Mouse (Mus musculus): Measurements from ENCODE around the gene Adh6b. TPM values are rescaled to one million over a fixed set of nuclear protein-coding genes. Genes with fewer than 3 reads are reported as not detected.

The Adh6b gene
- 0.10 and 0.22 TPM in 2 replicates for polyA plus RNA-seq (2015; fragmentation: Nextera tagmentation; extraction: Ambion mirVana)

DNA sequence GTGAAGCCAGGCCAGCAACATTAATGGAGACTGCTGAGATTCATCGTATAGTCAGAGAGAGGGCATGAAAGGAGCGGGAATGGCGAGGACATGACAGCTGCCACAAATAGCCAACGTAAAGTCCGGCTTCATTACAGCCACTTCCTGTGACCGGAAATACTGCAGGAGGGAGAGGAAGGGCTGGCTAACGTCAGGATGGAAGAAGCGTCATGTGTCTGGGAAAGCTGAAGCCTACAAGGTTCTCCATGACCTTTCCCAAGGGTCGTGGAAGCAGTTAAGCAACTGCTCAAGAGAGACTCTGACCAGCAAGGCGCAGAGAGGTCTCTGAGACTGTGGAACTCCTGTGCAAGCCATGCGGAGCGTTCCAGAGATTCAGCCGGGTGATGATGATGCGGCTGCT is at the start of gene Adh6b:
Gene Adh6b, plus strand, starts transcription at position 305 of the 400 bp plus-strand sequence.
- Histone ChIP-seq H3K4me2 (no peak within 1 kb of the TSS), H3K36me3 (no peaks in the 10 kb centered on the region), H3K4me3 (no peak within 1 kb of the TSS), H3K27me3 (no peaks in the 10 kb centered on the region), H3K27ac (no peak within 1 kb of the TSS), H3K9ac (no peak within 1 kb of the TSS), H3K4me1 (replicated peaks) (no peaks in the 10 kb centered on the region), H3K9me3 (no peaks in the 10 kb centered on the region)
- no peak for ATAC-seq (ENCODE audit: low FRiP score)
- 90% methylated on average over 14 of the region's 14 CpGs for WGBS

DNA sequence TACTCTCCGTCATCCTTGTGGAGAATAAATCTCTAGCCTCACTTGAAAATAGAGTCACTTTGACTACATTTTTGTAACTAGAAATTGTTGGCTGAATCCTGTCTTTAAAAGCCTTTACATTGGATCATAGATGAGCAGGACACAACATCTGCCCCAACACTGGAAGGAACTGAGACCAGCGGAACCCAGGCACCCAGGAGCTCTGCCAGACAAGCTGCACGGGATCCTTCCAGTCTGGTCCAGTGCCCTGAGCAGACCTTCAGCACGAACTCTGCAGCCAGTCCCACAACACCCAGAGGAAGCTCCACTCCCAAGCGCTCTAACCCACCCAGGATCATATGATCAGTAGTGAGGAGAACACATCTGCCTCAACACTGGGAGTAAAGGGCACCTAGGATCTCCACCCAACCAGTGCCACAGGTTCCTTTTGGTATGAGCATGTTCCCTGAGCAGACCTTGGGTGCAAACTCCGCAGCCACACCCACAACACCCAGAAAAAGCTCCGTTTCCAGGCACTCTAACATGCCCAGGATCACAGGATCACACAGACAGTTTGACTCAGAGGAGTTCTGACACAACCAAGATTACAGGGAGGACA is 48.2 kb upstream of the Adh6b start:
- H3K4me3 ChIP-seq = no peak overlapping the region
- peaks cover 12% of the 10 kb centered on the region; the same call in 1 of the 2 replicates for H3K9me3 ChIP-seq
- ATAC-seq (ENCODE audit: low FRiP score) = no peak
- H3K9ac ChIP-seq = no peak overlapping the region
- WGBS = 91% methylated on average over 7 of the region's 7 CpGs
- H3K4me2 ChIP-seq = no peak overlapping the region
- no peaks in the 10 kb centered on the region for H3K27me3 ChIP-seq
- no peaks in the 10 kb centered on the region for H3K4me1 ChIP-seq (replicated peaks)
- H3K27ac ChIP-seq = no peak overlapping the region
- no peaks in the 10 kb centered on the region for H3K36me3 ChIP-seq

DNA sequence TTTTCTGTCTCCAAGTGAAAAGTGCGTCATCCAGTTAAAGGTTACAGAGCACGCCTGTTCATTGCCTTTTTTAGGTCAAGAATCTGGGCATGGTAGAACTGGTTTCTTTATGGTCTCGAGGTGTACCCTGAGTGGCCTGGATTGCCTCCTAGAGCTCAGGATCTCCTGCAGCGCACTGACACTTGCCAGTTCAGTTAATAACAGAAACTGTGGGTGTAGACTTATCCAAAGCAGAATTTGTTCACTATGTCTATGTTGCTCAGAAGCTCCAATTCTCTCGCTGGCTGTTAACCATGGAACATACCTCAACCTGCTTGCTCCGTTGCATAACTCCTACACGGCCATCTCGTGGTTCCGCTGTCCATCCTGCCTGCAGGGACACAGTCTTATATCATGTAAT is 41.4 kb upstream of the Adh6b start:
- ATAC-seq (ENCODE audit: low FRiP score) = no peak
- Histone ChIP-seq H3K36me3 (no peaks in the 10 kb centered on the region), H3K9me3 (peaks cover 14% of the 10 kb centered on the region; the same call in 1 of the 2 replicates), H3K27ac (no peak overlapping the region), H3K4me2 (no peak overlapping the region), H3K4me1 (replicated peaks) (no peaks in the 10 kb centered on the region), H3K4me3 (no peak overlapping the region), H3K27me3 (no peaks in the 10 kb centered on the region), H3K9ac (no peak overlapping the region)
- 95% methylated on average over 9 of the region's 9 CpGs for WGBS

DNA sequence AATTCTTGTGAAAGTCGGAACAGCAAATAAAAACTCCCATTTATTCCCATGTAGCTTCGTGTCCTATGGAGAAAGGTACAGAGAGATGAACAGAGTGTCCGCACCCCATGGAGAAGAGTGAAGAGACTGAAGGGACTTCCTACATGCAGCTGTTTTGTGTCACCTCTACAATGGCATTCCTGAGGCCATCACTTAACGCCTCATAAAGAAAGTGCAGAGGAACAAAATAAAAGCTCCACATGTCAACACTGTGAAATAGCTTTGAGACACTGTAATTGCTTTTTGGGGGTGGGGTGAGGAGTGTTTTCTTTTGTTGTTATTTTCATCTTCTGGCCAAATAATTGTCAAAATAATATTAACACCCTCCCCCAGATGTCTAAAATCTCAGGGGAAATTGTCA is 38.9 kb upstream of the Adh6b start:
- ATAC-seq (ENCODE audit: low FRiP score) = no peak
- 57% methylated on average over 4 of the region's 4 CpGs for WGBS

DNA sequence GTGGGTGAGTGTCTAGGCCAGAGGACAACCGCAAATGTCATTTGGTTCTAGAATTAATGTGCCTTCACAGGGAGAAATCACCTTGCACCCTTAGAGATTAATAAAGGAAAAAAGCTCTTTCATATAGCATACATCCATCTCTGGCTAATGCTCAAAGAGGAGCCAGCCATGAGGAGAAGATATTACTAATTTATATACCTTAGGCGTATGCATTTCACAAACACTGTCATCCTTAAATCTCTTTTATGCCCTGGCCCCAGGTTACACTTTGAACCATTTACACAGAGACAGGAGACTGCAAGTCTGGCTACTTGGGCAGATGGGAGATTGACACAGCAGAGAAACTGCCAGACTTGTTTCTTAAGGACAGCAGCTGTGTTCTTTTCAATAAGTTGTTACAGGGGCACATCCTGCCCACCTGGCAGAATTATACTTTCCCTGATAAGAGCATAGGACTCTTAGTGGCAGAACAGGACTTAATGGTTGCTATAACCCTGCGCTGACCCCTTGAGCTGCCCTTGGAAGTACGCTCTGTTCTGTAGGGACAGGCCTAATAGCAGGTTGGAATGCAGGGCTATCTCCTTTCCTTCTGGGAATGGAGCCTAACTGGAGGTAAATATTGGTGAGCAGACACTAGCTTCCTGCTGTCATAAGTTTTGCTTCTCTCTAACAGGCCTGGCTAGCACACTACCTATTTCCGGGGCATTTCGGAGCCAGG is 37.6 kb upstream of the Adh6b start:
- Histone ChIP-seq H3K36me3 (no peaks in the 10 kb centered on the region), H3K4me2 (no peak overlapping the region), H3K9ac (no peak overlapping the region), H3K4me3 (no peak overlapping the region), H3K27me3 (no peaks in the 10 kb centered on the region), H3K9me3 (no peaks in the 10 kb centered on the region), H3K4me1 (replicated peaks) (peaks cover 4% of the 10 kb centered on the region; the same call in 1 of the 2 replicates), H3K27ac (no peak overlapping the region)
- WGBS = 91% methylated on average over 6 of the region's 6 CpGs
- no peak for ATAC-seq (ENCODE audit: low FRiP score)

More for the DNA sequence above, 38.9 kb upstream of the Adh6b start:
- Histone ChIP-seq H3K4me2 (no peak overlapping the region), H3K4me3 (no peak overlapping the region), H3K9ac (no peak overlapping the region), H3K9me3 (peaks cover 8% of the 10 kb centered on the region; the same call in 1 of the 2 replicates), H3K36me3 (no peaks in the 10 kb centered on the region), H3K4me1 (replicated peaks) (peaks cover 4% of the 10 kb centered on the region; the same call in 1 of the 2 replicates), H3K27me3 (no peaks in the 10 kb centered on the region), H3K27ac (no peak overlapping the region)

DNA sequence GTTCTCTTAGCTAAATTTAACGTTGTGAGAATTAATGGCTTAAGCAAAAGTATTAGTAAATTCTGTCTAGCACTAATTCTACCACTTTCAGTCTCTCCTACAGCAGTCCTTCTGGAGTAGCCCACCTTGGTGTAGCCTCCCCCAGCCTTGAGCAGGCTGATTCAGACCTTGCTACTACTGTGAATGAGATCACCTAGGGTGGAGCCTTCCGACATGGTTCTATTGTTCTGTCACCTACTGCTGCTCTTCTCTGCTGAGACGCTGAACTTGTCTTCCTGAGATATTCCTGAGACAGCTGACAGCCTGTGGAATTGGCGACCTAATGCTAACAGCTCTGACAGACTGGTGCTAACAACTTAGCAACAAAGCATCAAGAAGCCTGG is 37.1 kb upstream of the Adh6b start:
- no peaks in the 10 kb centered on the region for H3K9me3 ChIP-seq
- no peak overlapping the region for H3K27ac ChIP-seq
- H3K9ac ChIP-seq = no peak overlapping the region
- H3K4me1 ChIP-seq (replicated peaks) = peaks cover 4% of the 10 kb centered on the region; the same call in 1 of the 2 replicates
- no peak overlapping the region for H3K4me3 ChIP-seq
- WGBS = 49% methylated on average over 4 of the region's 4 CpGs
- no peak overlapping the region for H3K4me2 ChIP-seq
- no peak for ATAC-seq (ENCODE audit: low FRiP score)
- H3K36me3 ChIP-seq = no peaks in the 10 kb centered on the region
- no peaks in the 10 kb centered on the region for H3K27me3 ChIP-seq

DNA sequence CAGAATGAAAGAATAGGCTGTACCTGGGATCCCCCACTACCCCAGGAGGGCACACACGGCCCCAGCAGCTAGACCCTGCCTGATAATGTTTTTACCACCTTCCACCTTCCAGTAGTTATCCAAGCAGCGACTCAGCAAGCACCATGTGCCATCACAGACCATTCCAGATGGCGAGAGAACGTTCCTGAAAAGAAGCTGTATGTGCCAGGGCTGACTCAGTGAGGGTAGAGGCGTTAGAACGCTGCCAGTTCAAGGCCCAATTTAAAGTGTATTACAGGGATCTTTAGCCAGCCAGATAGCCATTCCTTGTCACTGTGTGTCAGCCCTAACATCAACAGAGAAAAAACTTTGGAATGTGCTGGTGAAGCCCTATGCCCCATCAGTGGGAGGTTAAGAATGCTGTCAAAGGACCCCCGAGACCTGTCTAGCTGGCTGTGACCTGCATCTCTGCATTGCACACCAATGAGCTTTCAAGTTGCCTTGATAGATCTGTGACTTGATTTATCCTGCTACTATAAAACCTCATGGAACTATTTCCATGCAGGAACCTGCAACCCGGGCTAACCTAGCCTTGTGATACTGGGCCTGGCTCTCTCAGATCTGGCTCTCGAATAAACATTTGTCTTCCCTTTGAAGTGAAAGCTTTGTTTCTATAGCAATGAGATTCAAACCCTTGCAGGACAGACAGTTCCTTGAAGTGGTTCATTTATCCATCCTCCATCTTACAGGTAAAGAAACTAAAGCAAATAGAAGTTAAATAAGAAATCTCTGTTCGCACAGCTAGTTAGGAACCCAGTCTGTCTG is 35.9 kb upstream of the Adh6b start:
- H3K36me3 ChIP-seq = no peaks in the 10 kb centered on the region
- ATAC-seq (ENCODE audit: low FRiP score) = no peak
- no peak overlapping the region for H3K4me3 ChIP-seq
- H3K27me3 ChIP-seq = no peaks in the 10 kb centered on the region
- WGBS = 76% methylated on average over 10 of the region's 10 CpGs
- H3K4me2 ChIP-seq = no peak overlapping the region
- no peaks in the 10 kb centered on the region for H3K9me3 ChIP-seq
- H3K4me1 ChIP-seq (replicated peaks) = peaks cover 4% of the 10 kb centered on the region; the same call in 1 of the 2 replicates
- no peak overlapping the region for H3K9ac ChIP-seq
- no peak overlapping the region for H3K27ac ChIP-seq

DNA sequence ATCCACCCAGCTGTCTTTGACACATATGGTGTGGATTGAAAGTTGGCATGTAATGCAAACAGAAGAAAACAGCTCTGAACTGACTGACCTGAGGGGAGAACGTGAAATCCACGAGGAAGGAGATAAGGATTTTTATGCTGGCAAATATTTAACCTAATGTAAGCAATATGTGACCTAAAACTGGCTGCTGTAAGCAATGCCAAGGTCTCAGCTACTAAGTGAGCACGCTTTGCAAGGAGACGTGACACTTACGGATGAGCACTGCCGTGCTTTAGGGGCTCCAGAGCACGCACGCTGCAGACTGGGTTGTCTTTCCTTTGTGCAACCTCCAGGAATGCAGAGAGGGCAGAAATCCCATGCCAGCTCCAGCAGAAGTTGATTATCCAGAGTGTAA is 35.3 kb upstream of the Adh6b start:
- WGBS = 45% methylated on average over 8 of the region's 8 CpGs
- ATAC-seq (ENCODE audit: low FRiP score) = 0 out of 2 replicates have a peak, but pooled peaks have one; percentile 46
- Histone ChIP-seq H3K4me1 (replicated peaks) (peaks cover 4% of the 10 kb centered on the region; the same call in 1 of the 2 replicates), H3K27me3 (no peaks in the 10 kb centered on the region), H3K9ac (no peak overlapping the region), H3K36me3 (no peaks in the 10 kb centered on the region), H3K27ac (0 out of 2 replicates have a peak overlapping the region, but pooled peaks have one; percentile 18), H3K4me2 (no peak overlapping the region), H3K4me3 (no peak overlapping the region), H3K9me3 (no peaks in the 10 kb centered on the region)

DNA sequence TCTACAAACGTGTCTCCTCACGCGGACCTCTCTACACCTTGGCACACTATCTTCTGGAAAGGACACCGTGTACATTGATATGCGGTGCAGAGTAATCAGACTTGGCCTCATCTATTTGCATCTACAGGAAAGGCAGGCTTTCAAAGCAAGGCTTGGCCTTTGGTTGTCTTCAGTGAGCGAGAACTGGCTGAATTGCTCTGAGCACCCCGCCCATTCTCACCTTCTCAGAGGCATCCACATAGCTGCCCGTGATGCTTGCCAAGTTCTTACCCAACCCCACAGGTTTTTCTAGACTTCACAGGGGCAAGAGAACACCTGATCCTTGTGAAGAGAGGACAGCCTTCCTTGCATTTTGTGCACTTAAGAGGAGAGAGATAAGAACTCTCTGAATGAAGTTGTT is 31.7 kb upstream of the Adh6b start:
- no peak overlapping the region for H3K9ac ChIP-seq
- H3K4me1 ChIP-seq (replicated peaks) = peaks cover 4% of the 10 kb centered on the region; the same call in 1 of the 2 replicates
- no peaks in the 10 kb centered on the region for H3K36me3 ChIP-seq
- no peak overlapping the region for H3K4me3 ChIP-seq
- H3K9me3 ChIP-seq = no peaks in the 10 kb centered on the region
- 95% methylated on average over 8 of the region's 8 CpGs for WGBS
- H3K27ac ChIP-seq = no peak overlapping the region
- no peak for ATAC-seq (ENCODE audit: low FRiP score)
- H3K4me2 ChIP-seq = no peak overlapping the region
- H3K27me3 ChIP-seq = no peaks in the 10 kb centered on the region

DNA sequence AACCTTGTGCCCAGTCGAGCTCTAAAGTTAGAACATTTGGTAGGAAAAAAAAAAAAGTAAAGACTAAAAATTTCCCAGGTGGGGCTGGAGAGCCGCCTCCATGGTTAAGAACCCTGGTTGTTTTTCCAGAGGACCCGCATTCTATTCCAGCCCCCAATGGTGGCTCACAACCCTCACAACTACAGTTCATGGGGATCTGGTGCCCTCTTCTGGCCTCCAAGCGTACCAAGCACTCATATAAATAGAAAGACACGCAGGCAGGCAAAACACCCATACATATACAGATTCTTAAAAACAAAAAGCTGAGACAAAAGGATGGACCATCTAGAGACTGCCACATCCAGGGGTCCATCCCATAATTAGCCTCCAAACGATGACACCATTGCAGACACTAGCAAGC is 30.6 kb upstream of the Adh6b start:
- Histone ChIP-seq H3K4me2 (no peak overlapping the region), H3K9me3 (no peaks in the 10 kb centered on the region), H3K4me1 (replicated peaks) (peaks cover 4% of the 10 kb centered on the region; the same call in 1 of the 2 replicates), H3K4me3 (no peak overlapping the region), H3K27me3 (no peaks in the 10 kb centered on the region), H3K9ac (no peak overlapping the region), H3K36me3 (no peaks in the 10 kb centered on the region), H3K27ac (no peak overlapping the region)
- no peak for ATAC-seq (ENCODE audit: low FRiP score)
- WGBS = 82% methylated on average over 6 of the region's 6 CpGs

DNA sequence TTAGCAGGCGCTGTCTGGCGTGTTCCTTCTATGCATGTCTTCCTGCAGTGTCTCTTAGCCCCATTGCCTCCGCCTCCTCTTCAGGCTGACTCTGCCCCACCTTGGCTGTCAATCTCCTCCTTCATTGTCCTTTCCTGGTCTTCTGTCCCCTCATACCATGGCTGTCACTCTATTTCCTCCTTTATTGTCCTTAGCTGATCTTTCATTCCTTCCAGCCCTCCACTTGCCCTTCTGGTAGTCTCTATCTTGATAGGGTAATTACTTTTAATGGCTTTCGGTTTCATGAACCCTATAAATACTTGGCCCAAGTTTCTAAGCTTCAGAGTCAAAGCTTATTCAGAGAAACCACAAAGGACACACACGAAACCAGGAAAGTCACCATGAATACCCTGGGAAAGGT is 28.6 kb upstream of the Adh6b start, which contains the start of gene Adh6a:
Gene Adh6a, plus strand, starts transcription at position 322 of the 400 bp plus-strand sequence.
- 85% methylated on average over 5 of the region's 5 CpGs for WGBS
- no peak for ATAC-seq (ENCODE audit: low FRiP score)

DNA sequence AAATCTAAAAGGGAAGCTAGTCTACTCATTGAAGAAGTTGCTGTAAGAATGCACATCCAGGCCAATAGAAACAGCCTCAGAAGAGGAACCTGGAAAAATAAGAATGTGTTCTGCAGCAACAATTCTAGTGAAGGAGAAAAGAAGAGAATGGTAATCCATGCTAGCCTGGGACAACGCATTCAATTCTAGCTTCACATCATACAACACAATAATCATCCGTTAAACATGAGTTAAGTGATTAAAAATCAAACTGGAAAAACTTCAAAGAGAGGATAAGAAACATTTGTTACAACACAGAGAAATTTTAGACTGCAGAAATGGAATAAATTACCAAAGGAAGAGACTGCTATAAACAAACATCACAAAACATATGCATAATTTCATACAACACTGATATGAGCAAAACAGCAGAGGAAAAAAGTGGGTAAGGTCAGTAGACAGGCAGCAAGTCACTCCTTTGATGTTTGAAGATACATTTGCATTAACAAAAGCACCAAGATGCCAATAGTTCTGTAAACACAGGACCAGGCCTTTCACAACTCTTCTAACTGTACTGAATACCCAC is 24.6 kb upstream of the Adh6b start:
- H3K27ac ChIP-seq = no peak overlapping the region
- no peak overlapping the region for H3K4me2 ChIP-seq
- H3K27me3 ChIP-seq = no peaks in the 10 kb centered on the region
- no peaks in the 10 kb centered on the region for H3K9me3 ChIP-seq
- no peaks in the 10 kb centered on the region for H3K36me3 ChIP-seq
- H3K9ac ChIP-seq = no peak overlapping the region
- H3K4me1 ChIP-seq (replicated peaks) = no peaks in the 10 kb centered on the region
- 86% methylated on average over 2 of the region's 2 CpGs for WGBS
- no peak overlapping the region for H3K4me3 ChIP-seq
- ATAC-seq (ENCODE audit: low FRiP score) = no peak

More for the DNA sequence above, 28.6 kb upstream of the Adh6b start, which contains the start of gene Adh6a:
- no peaks in the 10 kb centered on the region for H3K9me3 ChIP-seq
- H3K36me3 ChIP-seq = no peaks in the 10 kb centered on the region
- H3K27me3 ChIP-seq = no peaks in the 10 kb centered on the region
- H3K4me3 ChIP-seq = no peak within 1 kb of the TSS
- no peak within 1 kb of the TSS for H3K9ac ChIP-seq
- no peak within 1 kb of the TSS for H3K4me2 ChIP-seq
- H3K4me1 ChIP-seq (replicated peaks) = no peaks in the 10 kb centered on the region
- H3K27ac ChIP-seq = no peak within 1 kb of the TSS

All from hindbrain, embryonic 13.5 days (tissue).